Mouse (Mus musculus) frontal cortex, adult (tissue): ENCODE data around the gene Fcmr.

ENCODE experiments used
- ATAC-seq: cut with Nextera tagmentation; 2 replicates; pipeline ENCODE4 v1.9.2; 2017; ENCODE audit warnings: mild to moderate bottlenecking, moderate library complexity, mixed read lengths; ENCODE audit not compliant: low TSS enrichment

Gene Fcmr

GRCm38 (mm10) chr1:130865541-130866221, at the start of gene Fcmr:
Fcmr (plus strand) TSS chr1:130865669.
- no peak for ATAC-seq

DNA sequence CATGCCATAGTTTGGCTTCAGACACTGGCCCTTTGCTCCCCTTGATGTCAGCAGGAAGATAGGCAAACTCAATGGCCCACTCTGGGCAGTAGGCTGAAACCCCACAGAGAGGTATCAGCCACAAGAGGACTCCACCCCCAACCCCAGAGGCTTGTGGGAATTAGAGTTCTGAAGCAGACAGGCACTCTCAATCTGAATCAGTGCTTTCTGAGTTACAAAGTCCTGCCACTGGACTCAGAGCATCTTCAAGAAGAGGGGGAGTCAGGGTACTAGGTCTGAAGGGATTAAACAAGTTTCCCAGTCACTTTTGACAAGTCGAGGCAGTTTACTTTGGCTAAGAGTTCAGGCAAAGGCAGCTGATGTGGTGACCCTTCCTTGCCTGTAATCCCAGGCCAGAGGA, 45.7 kb upstream of the Fcmr start:
- no peak for ATAC-seq

DNA sequence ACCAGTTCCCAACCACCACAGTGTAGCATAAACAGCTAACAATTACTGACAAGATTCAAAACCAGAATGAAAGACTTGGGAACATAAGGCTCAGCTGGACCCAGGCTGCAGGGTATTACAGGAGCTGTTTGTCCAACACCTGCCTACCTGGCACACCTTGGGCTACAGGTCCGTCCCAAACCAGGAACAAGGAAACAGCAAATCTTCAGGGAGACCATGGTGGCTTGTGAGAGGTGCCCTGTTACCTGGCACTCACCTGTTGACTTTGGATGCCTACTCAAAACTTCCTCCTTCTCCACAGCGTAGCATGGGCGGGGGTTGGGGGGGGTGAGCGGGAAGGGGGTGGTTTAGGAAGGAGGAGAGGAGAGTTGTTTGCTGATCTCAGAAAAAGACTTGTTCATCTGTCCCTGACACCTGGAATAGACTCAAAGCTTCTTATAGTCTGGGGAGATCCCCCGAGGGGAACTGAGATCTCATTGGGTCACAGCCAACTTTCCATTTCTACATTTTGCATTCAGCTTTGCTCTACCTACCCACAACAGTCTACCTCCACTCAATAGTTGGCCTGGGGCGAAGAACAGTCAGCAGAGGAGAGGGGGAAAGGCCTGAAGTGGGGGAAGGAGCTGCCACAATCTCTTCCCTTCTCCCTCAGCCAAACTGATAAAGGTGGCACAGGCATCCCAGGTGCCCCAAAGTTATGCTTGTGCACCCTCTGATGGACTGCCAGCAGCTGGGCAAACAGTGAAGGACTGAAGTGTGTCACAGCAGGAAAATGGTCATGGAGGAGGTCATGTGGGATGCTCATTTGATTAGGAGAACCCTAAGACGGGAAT, 44.9 kb upstream of the Fcmr start:
- no peak for ATAC-seq

- ATAC-seq, result no peak
These were observed 44.4 kb upstream of the Fcmr start for GRCm38 (mm10) chr1:130821149-130821471.

DNA sequence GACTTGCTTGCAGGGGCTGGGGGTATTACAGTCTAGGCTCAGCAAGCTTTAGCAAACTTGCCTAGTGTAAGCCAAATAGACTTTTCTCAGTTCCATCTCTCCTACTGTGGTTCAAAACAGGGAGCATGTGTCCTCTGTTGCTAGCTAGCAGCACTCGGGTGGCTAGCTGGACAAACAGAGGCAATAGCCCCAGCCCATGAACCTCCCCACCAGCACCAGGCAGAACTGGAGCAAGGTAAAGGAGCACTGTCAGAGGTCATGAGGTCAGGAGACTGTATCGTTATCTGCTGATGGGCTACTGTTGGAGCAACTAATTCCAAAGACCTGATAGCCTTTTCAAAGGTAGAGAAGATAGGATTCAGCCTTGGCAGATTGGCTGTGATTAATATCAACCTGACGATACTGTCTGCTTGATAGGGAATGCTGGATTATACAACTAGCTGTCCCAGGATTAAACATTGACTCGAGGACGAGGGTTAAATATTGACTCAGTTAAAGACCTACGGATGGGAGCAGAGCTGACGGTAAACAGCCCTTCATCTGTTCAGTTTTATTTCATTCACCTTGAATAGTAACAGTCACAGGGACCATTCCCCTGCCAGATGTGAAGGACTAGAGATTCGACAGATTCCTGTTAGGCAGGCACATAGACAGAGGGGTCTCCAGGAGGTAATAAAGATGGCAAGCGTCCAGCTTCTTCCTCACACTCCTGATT, 43.4 kb upstream of the Fcmr start:
- ATAC-seq, result no peak

DNA sequence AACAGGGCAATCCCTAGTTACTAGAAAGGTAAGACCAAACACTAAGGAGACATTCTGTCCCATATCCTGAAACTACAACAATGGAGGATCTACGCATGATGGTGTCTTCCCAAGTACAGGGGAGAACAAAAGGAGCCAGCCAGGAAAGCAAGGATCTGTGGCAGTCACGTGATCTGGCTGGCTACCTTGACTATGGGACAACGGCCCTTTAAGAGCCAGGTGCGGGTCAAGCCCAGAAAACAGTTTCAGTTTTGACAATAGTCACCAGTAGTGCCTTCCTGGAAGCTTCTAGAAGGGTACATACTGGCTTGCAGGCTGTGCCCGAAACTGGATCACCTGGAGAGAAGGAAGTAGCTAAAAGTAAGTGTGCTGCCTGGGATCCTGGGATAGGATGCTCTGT, 39.0 kb upstream of the Fcmr start, which contains the start of gene Pigr:
Pigr (plus strand) TSS at position 237 of the 400 bp plus-strand sequence.
- no peak for ATAC-seq

- no peak for ATAC-seq
These were observed 36.8 kb upstream of the Fcmr start for GRCm38 (mm10) chr1:130828656-130829055.

DNA sequence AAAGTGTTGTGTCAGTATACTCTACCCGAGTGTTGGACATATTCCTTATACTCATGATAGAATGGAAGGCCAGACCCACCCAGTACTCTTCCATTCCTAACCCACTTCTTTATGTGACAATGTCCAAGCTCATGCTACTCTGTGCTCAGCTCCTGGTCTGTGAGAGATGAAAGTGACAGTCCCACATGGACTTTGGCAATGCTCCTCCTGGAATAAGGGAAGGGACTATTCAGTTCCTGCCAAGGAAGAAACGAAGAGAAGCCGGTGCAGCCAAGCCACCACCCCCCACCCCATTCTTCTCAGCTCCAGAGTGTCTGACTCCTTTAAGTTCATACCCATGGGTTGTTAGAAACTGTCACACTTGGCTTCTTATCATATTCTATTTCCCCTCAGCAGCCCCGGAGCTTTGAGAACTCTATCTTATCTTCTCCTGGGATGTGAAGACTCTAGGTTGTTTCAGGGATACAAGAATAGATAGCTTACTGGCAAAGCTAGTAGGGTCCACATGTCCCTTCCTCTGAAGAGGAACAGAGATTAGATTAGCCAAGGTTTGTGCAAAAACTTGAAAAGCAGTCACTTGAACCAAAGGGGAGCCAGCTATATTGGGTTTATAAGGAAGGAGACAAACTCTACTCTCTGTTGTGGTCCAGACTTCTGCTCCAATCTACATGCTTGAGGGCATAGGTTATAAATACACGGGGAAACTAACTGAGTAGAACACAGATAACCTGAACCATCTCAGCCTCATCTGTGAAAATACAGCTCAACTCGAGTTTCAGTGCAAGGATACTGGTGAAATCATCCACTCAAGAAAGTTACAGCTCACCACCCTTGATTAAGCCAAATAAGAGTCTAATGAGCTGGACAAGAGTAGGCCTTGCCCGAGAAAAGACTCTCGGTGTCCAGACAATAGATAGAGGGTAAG, 35.3 kb upstream of the Fcmr start:
- no peak for ATAC-seq

GRCm38 (mm10) chr1:130832230-130833149, 33.0 kb upstream of the Fcmr start:
- no peak for ATAC-seq

DNA sequence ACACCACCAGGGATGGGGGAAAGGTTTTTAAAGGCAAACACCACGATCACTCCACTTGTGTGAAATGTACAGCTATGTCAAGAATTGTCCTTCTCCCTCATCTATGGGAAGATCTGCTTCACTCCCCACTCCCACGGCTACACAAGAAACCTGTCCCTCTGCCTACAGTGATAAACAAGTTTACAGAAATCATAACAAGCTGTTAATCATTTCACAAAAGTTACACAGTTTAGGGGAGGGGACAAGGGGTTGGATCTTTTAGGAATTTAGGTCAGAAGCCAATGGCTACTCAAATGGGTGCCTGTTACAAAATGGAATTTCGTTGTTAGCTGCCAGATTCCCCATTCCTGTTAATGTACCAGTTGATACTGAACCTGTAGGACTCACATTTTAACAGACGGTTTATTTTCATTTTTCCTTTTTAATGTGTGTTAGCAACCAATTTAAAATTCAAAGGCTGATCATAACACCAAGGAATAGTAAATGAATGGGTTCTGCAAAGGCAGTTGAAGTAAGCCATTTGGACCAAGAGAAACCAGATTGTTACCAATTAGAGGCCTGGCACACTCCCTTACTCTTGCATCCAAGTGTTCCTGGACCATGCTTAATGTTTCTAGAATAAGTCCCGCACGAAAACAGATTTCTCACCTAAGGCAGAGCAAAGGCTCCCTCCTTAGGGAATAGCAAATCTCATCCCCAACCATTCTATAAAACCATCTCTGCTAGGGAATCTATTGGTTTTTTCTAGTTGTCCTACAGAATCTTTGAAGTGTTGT, 30.1 kb upstream of the Fcmr start:
- ATAC-seq, result peak; percentile 69; the same call in 1 of the 2 replicates

- no peak for ATAC-seq
These were observed 27.2 kb upstream of the Fcmr start for GRCm38 (mm10) chr1:130838288-130838687.

DNA sequence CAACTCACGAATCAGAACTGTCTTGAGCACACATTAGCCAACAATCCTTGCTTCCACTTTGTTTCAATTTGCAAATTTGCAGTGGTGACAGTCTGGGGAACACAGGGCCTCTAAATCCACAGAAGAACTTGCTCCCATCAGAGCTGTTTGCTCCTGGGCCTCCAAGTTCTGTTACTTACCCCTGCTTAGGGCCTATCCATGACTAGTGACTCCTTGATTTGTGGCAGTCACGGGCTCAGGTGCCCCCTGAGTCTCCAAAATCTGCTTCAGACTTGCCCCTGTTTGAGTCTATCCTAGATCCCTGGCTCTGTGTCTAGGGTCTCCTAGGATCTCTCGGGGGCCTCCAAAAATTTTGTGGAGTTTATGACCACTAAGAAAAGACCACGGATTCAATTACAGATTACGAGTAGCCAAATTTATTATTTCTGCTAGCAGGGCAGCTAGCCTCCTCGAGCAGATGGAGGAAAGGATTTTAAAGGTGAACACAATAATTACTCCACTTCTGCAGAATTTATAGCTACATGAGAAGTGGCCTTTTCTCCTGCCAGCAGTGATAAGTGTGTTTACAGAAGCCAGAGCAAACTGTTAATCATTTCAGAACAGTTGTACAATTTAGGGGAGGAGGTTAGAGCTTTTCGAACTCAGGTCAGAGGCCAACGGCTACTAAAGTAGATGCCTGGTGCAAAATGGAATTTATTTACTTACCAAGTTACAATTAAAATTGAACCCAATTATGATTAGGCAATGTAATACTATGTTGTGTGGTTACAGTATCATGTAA, 24.7 kb upstream of the Fcmr start:
- ATAC-seq, result no peak

- ATAC-seq, result no peak
These were observed 23.8 kb upstream of the Fcmr start for GRCm38 (mm10) chr1:130841621-130842020.

GRCm38 (mm10) chr1:130844516-130844915, 21.0 kb upstream of the Fcmr start:
- no peak for ATAC-seq

GRCm38 (mm10) chr1:130849530-130850214, 15.8 kb upstream of the Fcmr start:
- peak; percentile 89 for ATAC-seq

- peak; percentile 39 for ATAC-seq
These were observed 15.1 kb upstream of the Fcmr start for GRCm38 (mm10) chr1:130850405-130850804.

DNA sequence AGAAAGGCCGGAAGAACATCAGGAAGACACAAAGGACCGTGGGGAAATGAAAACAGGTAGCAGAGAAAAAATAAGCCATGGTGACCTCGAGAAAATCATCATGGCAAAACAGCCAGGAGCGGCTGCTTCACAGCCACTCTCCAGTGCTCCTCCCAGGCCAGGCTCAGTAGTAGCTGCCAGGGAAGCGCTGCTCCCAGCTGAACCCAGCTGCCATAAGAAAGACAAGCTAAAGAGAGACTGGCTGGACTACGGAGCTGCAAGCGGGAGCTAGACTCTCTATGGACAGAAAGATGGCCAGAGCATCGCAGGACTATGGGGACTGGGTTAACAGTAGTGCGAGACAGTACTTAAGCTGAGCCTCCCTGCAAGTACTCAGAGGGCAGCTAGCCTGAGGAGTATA, 10.7 kb upstream of the Fcmr start:
- no peak for ATAC-seq

DNA sequence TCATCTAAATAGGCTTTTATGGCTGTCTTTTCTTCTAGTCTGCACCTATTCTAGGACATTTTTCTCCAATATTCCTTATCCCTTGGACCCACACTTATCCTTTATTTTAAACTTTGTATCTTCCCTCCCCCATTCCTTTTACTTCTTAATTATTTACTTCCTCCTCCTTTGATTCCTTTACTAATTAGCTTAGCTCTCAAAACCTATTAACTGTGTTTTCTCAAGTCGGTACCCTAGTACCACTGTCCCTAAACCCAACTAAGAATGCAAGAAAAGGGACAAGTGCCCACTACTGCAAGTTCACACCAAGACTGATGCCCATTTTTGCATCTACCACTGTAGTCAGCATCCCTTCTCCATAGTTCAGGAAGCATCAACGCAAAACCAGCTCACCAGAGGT, 9.7 kb upstream of the Fcmr start:
- ATAC-seq, result no peak
